Mouse (Mus musculus): ENCODE results near the gene Apom.

DNA sequence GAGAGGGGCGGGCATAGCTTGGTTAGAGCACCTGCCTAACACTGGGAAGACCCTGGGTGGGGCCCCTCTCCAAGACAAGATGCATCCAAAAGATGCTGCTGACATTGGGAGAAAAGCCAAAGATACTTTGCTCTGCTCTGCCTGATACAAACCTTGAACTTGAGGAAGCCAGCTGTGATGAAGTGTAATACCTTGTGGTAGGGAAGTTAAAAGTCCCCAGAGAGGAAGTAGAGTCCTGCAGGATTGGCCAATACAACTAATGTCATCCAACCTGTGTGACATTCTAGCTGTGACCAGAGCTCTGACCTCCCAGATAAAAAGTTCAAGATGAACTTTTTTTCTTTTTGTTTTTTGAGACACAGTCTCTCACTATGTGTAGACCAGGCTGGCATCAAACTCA, 6.8 kb downstream of the Apom start:
- TF ChIP-seq CTCF (IDR thresholded peaks at IDR 0.05; ENCODE audit: borderline replicate concordance, control insufficient read depth, extremely low read depth, insufficient read depth, low read length, poor library complexity) (no peak), POLR2A (IDR thresholded peaks at IDR 0.05; ENCODE audit: control insufficient read depth, extremely low read depth, insufficient read depth, low read length, poor library complexity) (no peak)
